Mouse (Mus musculus): Measurements from ENCODE around the gene AC141477.1. TPM values are rescaled to one million over a fixed set of nuclear protein-coding genes. Genes with fewer than 3 reads are reported as not detected.

The AC141477.1 gene
- polyA plus RNA-seq (2012; ENCODE audit: insufficient read depth, insufficient read length, missing spikeins), result 8.3 and 9.2 TPM in 2 replicates

GRCm38 (mm10) chr10:76440281-76440680 lies at the start of gene AC141477.1:
AC141477.1 (minus strand) TSS chr10:76440444.
- no peak for TF ChIP-seq CTCF (IDR thresholded peaks at IDR 0.05; ENCODE audit: low read depth, low read length)
- no peak for TF ChIP-seq POLR2A (IDR thresholded peaks at IDR 0.05; ENCODE audit: borderline replicate concordance, low read depth, low read length)
- no peak within 1 kb of the TSS for H3K4me3 ChIP-seq (ENCODE audit: insufficient read depth, low read length)
- H3K27ac ChIP-seq (ENCODE audit: insufficient read depth, low read depth, low read length), result no peak within 1 kb of the TSS
- peaks cover 13% of the 10 kb centered on the region for H3K4me1 ChIP-seq (ENCODE audit: control insufficient read depth, insufficient read depth, low read length)

GRCm38 (mm10) chr10:76489205-76489604 lies 49.0 kb upstream of the AC141477.1 start:
- H3K4me3 ChIP-seq (ENCODE audit: insufficient read depth, low read length), result no peak overlapping the region
- no peak overlapping the region for H3K27ac ChIP-seq (ENCODE audit: insufficient read depth, low read depth, low read length)
- TF ChIP-seq CTCF (IDR thresholded peaks at IDR 0.05; ENCODE audit: low read depth, low read length) (no peak), POLR2A (IDR thresholded peaks at IDR 0.05; ENCODE audit: borderline replicate concordance, low read depth, low read length) (no peak)
- H3K4me1 ChIP-seq (ENCODE audit: control insufficient read depth, insufficient read depth, low read length), result peaks cover 8% of the 10 kb centered on the region

GRCm38 (mm10) chr10:76488265-76488664 lies 48.0 kb upstream of the AC141477.1 start:
- TF ChIP-seq POLR2A (IDR thresholded peaks at IDR 0.05; ENCODE audit: borderline replicate concordance, low read depth, low read length), result no peak
- H3K4me3 ChIP-seq (ENCODE audit: insufficient read depth, low read length), result no peak overlapping the region
- H3K27ac ChIP-seq (ENCODE audit: insufficient read depth, low read depth, low read length), result no peak overlapping the region
- H3K4me1 ChIP-seq (ENCODE audit: control insufficient read depth, insufficient read depth, low read length), result peaks cover 8% of the 10 kb centered on the region

- Histone ChIP-seq H3K4me3 (ENCODE audit: insufficient read depth, low read length) (no peak overlapping the region), H3K27ac (ENCODE audit: insufficient read depth, low read depth, low read length) (no peak overlapping the region), H3K4me1 (ENCODE audit: control insufficient read depth, insufficient read depth, low read length) (peaks cover 8% of the 10 kb centered on the region)
- TF ChIP-seq CTCF (IDR thresholded peaks at IDR 0.05; ENCODE audit: low read depth, low read length), result no peak
- TF ChIP-seq POLR2A (IDR thresholded peaks at IDR 0.05; ENCODE audit: borderline replicate concordance, low read depth, low read length), result no peak
These were observed 46.1 kb upstream of the AC141477.1 start for GRCm38 (mm10) chr10:76486302-76486701.

- no peak overlapping the region for H3K27ac ChIP-seq (ENCODE audit: insufficient read depth, low read depth, low read length)
- TF ChIP-seq POLR2A (IDR thresholded peaks at IDR 0.05; ENCODE audit: borderline replicate concordance, low read depth, low read length), result no peak
- no peak for TF ChIP-seq CTCF (IDR thresholded peaks at IDR 0.05; ENCODE audit: low read depth, low read length)
These were observed 41.2 kb upstream of the AC141477.1 start for GRCm38 (mm10) chr10:76481480-76481879.

GRCm38 (mm10) chr10:76480851-76481250 lies 40.6 kb upstream of the AC141477.1 start:
- H3K4me3 ChIP-seq (ENCODE audit: insufficient read depth, low read length), result no peak overlapping the region
- TF ChIP-seq CTCF (IDR thresholded peaks at IDR 0.05; ENCODE audit: low read depth, low read length) (no peak), POLR2A (IDR thresholded peaks at IDR 0.05; ENCODE audit: borderline replicate concordance, low read depth, low read length) (no peak)
- H3K4me1 ChIP-seq (ENCODE audit: control insufficient read depth, insufficient read depth, low read length), result peaks cover under 1% of the 10 kb centered on the region; the same call in 1 of the 2 replicates
- H3K27ac ChIP-seq (ENCODE audit: insufficient read depth, low read depth, low read length), result no peak overlapping the region

More at GRCm38 (mm10) chr10:76481480-76481879, 41.2 kb upstream of the AC141477.1 start:
- Histone ChIP-seq H3K4me1 (ENCODE audit: control insufficient read depth, insufficient read depth, low read length) (peaks cover 7% of the 10 kb centered on the region), H3K4me3 (ENCODE audit: insufficient read depth, low read length) (no peak overlapping the region)

GRCm38 (mm10) chr10:76473759-76474158 lies 33.5 kb upstream of the AC141477.1 start:
- TF ChIP-seq POLR2A (IDR thresholded peaks at IDR 0.05; ENCODE audit: borderline replicate concordance, low read depth, low read length), result no peak
- TF ChIP-seq CTCF (IDR thresholded peaks at IDR 0.05; ENCODE audit: low read depth, low read length), result no peak
- Histone ChIP-seq H3K4me3 (ENCODE audit: insufficient read depth, low read length) (no peak overlapping the region), H3K27ac (ENCODE audit: insufficient read depth, low read depth, low read length) (no peak overlapping the region), H3K4me1 (ENCODE audit: control insufficient read depth, insufficient read depth, low read length) (0 out of 2 replicates have a peak, but pooled peaks cover 3% of the 10 kb centered on the region)

GRCm38 (mm10) chr10:76468203-76469162 lies 28.2 kb upstream of the AC141477.1 start, which contains the start of the genes Mcm3ap and Ybey:
Mcm3ap (plus strand) TSS chr10:76468927.
Ybey (minus strand) TSS chr10:76469114.
- Histone ChIP-seq H3K27ac (ENCODE audit: insufficient read depth, low read depth, low read length) (peak within 1 kb of the TSS; percentile 66), H3K4me1 (ENCODE audit: control insufficient read depth, insufficient read depth, low read length) (peaks cover 4% of the 10 kb centered on the region; the same call in 1 of the 2 replicates), H3K4me3 (ENCODE audit: insufficient read depth, low read length) (peak within 1 kb of the TSS; percentile 98)
- TF ChIP-seq CTCF (IDR thresholded peaks at IDR 0.05; ENCODE audit: low read depth, low read length) (no peak), POLR2A (IDR thresholded peaks at IDR 0.05; ENCODE audit: borderline replicate concordance, low read depth, low read length) (no peak)

GRCm38 (mm10) chr10:76462721-76463120 lies 22.5 kb upstream of the AC141477.1 start:
- Histone ChIP-seq H3K4me1 (ENCODE audit: control insufficient read depth, insufficient read depth, low read length) (peaks cover 2% of the 10 kb centered on the region; the same call in 1 of the 2 replicates), H3K27ac (ENCODE audit: insufficient read depth, low read depth, low read length) (no peak overlapping the region), H3K4me3 (ENCODE audit: insufficient read depth, low read length) (no peak overlapping the region)
- TF ChIP-seq CTCF (IDR thresholded peaks at IDR 0.05; ENCODE audit: low read depth, low read length), result no peak
- TF ChIP-seq POLR2A (IDR thresholded peaks at IDR 0.05; ENCODE audit: borderline replicate concordance, low read depth, low read length), result no peak

- no peak overlapping the region for H3K27ac ChIP-seq (ENCODE audit: insufficient read depth, low read depth, low read length)
- no peaks in the 10 kb centered on the region for H3K4me1 ChIP-seq (ENCODE audit: control insufficient read depth, insufficient read depth, low read length)
- no peak for TF ChIP-seq POLR2A (IDR thresholded peaks at IDR 0.05; ENCODE audit: borderline replicate concordance, low read depth, low read length)
- TF ChIP-seq CTCF (IDR thresholded peaks at IDR 0.05; ENCODE audit: low read depth, low read length), result no peak
- H3K4me3 ChIP-seq (ENCODE audit: insufficient read depth, low read length), result no peak overlapping the region
These were observed 22.1 kb upstream of the AC141477.1 start for GRCm38 (mm10) chr10:76462312-76462711.

Data from bone marrow macrophage, adult 2 months (primary cell).